Mouse (Mus musculus) intestine, embryonic 14.5 days (tissue): Measurements from ENCODE around the gene Eif1ax. TPM values are rescaled to one million over a fixed set of nuclear protein-coding genes. Genes with fewer than 3 reads are reported as not detected.
A peak's percentile ranks its signal among the peaks of the same experiment; 100 is the strongest.

Experiments
- ATAC-seq: fragments of 200-750 bp; cut with Nextera tagmentation; replicated peaks from 2 replicates; pipeline ENCODE4 v1.8.0; 2017; ENCODE audit warnings: low read depth, moderate number of reproducible peaks, moderate TSS enrichment, moderate library complexity; ENCODE audit not compliant: low FRiP score, low TSS enrichment
- DNase-seq: peaks from one replicate; pipeline ENCODE4 v3.0.0-alpha.2; 2018; ENCODE audit warnings: low spot score
- H3K27ac ChIP-seq: fragments of 300-500 bp; sonication (generic); 2 replicates; pipeline ENCODE4 v1.5.1; 2014; ENCODE audit warnings: low read depth, mild to moderate bottlenecking, control low read depth
- H3K27me3 ChIP-seq: fragments of 300-500 bp; sonication (generic); replicated peaks from 2 replicates; pipeline ENCODE4 v1.6.1; 2014; ENCODE audit warnings: low read length, control low read depth; ENCODE audit not compliant: control insufficient read depth, insufficient read depth
- H3K36me3 ChIP-seq: fragments of 300-500 bp; sonication (generic); 2 replicates; pipeline ENCODE4 v1.6.1; 2014; ENCODE audit warnings: low read length, control low read depth; ENCODE audit not compliant: control insufficient read depth, insufficient read depth
- H3K4me1 ChIP-seq: fragments of 300-500 bp; sonication (generic); replicated peaks from 2 replicates; pipeline ENCODE4 v1.6.1; 2014; ENCODE audit warnings: low read length, control low read depth, mixed read lengths; ENCODE audit not compliant: control insufficient read depth, insufficient read depth
- H3K4me2 ChIP-seq: fragments of 300-500 bp; sonication (generic); 2 replicates; pipeline ENCODE4 v1.6.1; 2014; ENCODE audit warnings: low read length
- H3K4me3 ChIP-seq: fragments of 300-500 bp; sonication (generic); 2 replicates; pipeline ENCODE4 v1.5.1; 2014; ENCODE audit warnings: low read depth, low read length, control low read depth, mixed read lengths
- H3K9ac ChIP-seq: fragments of 300-500 bp; sonication (generic); 2 replicates; pipeline ENCODE4 v1.6.1; 2014; ENCODE audit warnings: mild to moderate bottlenecking, low read length
- H3K9me3 ChIP-seq: fragments of 300-500 bp; sonication (generic); 2 replicates; pipeline ENCODE4 v1.6.1; 2016; ENCODE audit warnings: low read length, control low read depth; ENCODE audit not compliant: control insufficient read depth
- WGBS: fragments of 180-500 bp; shearing (Covaris S2); extraction: QIAGEN DNeasy Blood & Tissue Kit; methylation state at CpG from one replicate; pipeline ENCODE4 v1.1.7; 2014; 5-methylcytosine and 5-hydroxymethylcytosine counted together
- polyA plus RNA-seq: library from polyadenylated mRNA; unstranded; fragments of >200 nt; fragmentation: Nextera tagmentation; extraction: Ambion mirVana; gene quantifications from 2 replicates; pipeline ENCODE4 v1.2.1, GENCODE M21; 2014

Gene Eif1ax
- 132 and 135 TPM in 2 replicates for polyA plus RNA-seq

GRCm38 (mm10) chrX:159371831-159372752, at the start of gene Eif1ax:
Eif1ax (plus strand) TSS chrX:159372178.
- Histone ChIP-seq H3K27me3 (no peaks in the 10 kb centered on the region), H3K36me3 (no peaks in the 10 kb centered on the region; the same call in none of the 2 replicates), H3K4me1 (no peaks in the 10 kb centered on the region), H3K27ac (peak within 1 kb of the TSS; percentile 65), H3K4me3 (peak within 1 kb of the TSS; percentile 56), H3K9me3 (no peaks in the 10 kb centered on the region), H3K9ac (peak within 1 kb of the TSS; percentile 64), H3K4me2 (peak within 1 kb of the TSS; percentile 52)
- 12% methylated on average over 50 of the region's 76 CpGs for WGBS
- ATAC-seq (peak; percentile 98), DNase-seq (peak; percentile 87)

GRCm38 (mm10) chrX:159364506-159364905, 7.5 kb upstream of the Eif1ax start:
- no peak overlapping the region for H3K4me2 ChIP-seq
- DNase-seq (no peak), ATAC-seq (no peak)
- H3K27ac ChIP-seq = no peak overlapping the region
- H3K9ac ChIP-seq = no peak overlapping the region
- H3K36me3 ChIP-seq = peaks cover 6% of the 10 kb centered on the region; the same call in 1 of the 2 replicates
- no peaks in the 10 kb centered on the region for H3K27me3 ChIP-seq
- H3K9me3 ChIP-seq = no peaks in the 10 kb centered on the region
- WGBS = 87% methylated on average over 3 of the region's 3 CpGs
- H3K4me3 ChIP-seq = no peak overlapping the region
- H3K4me1 ChIP-seq = no peaks in the 10 kb centered on the region

DNA sequence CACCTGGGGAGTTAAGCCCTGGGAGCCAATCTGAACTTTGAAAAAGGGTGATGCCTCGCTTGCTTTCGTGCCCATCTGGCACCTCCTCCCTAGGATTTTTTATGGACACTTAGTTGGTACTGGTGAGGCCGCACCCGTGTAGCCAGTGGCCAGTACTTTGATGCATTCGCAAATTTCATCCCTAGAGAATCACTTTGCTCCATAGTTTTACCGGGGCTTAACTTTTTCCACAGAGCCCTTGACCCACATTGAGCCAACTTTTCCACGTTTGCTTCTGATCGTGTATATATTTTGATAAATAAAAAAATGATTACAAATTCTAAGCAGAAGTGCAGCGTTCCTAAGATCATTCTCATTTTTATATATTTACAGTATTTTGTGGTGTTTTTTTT, 771 bp downstream of the Eif1ax start:
- peak overlapping the region; percentile 52 for H3K4me2 ChIP-seq
- H3K4me3 ChIP-seq = peak overlapping the region; percentile 56
- no peaks in the 10 kb centered on the region for H3K4me1 ChIP-seq
- DNase-seq (no peak), ATAC-seq (no peak)
- H3K27ac ChIP-seq = peak overlapping the region; percentile 65; the same call in 1 of the 2 replicates
- no peaks in the 10 kb centered on the region for H3K27me3 ChIP-seq
- WGBS = 10% methylated on average over 9 of the region's 9 CpGs
- no peaks in the 10 kb centered on the region for H3K9me3 ChIP-seq
- H3K9ac ChIP-seq = peak overlapping the region; percentile 64
- no peaks in the 10 kb centered on the region; the same call in none of the 2 replicates for H3K36me3 ChIP-seq

- Histone ChIP-seq H3K36me3 (peaks cover 36% of the 10 kb centered on the region), H3K9ac (no peak overlapping the region), H3K27ac (no peak overlapping the region), H3K27me3 (no peaks in the 10 kb centered on the region), H3K4me3 (no peak overlapping the region), H3K4me2 (no peak overlapping the region), H3K4me1 (no peaks in the 10 kb centered on the region), H3K9me3 (no peaks in the 10 kb centered on the region)
- 78% methylated on average over 9 of the region's 9 CpGs for WGBS
- DNase-seq = no peak
- ATAC-seq = no peak
Measured at GRCm38 (mm10) chrX:159387105-159387504, 15.1 kb downstream of the Eif1ax start.

DNA sequence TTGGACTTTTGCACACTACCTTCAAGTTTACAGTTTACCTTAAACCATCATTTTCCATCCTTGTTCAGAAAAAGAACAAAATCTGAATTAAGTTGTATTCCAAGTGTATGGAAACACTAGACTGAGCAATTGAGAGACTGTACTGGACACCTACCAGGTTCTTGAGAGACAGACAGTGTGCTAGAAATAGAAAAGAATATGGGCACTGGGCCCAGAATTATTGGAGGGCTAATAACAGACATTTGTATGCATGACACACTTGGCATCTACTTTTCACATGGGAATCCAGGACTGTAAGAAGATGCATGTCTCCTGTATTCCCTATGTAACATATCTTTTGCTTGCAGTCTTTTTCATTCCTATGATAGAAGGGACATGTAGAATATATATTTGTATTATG, 17.0 kb downstream of the Eif1ax start:
- no peaks in the 10 kb centered on the region for H3K4me1 ChIP-seq
- no peak for DNase-seq
- no peak overlapping the region for H3K9ac ChIP-seq

DNA sequence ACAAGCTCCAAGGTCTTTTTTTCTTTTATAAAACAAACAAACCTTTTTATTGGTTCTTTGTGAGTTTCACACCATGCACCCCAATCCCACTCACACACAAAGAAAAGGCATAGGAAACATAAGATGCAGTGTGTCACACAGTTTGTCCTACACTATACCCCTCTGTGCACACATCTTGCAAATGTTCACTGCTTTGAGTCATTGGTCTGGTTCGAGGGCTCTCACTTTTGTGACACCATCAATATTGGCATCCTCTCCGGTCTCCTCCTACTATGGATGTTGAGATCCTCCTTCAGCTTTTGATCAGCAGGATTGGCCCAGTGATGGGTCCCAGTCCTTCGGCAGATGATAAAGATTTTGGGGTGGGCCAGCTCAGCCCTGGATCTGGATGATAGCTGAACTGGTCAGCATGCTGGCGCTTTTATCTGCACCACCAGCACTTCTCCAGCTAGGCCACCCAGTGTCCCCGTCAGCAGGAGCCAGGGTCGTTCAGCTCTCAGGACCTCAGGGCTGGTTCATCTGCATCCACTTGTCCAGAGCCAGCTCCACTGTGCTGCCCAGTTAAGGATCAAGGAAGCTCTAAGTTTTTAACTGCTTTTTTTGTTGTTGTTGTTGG, 18.5 kb downstream of the Eif1ax start:
- no peak for DNase-seq
- Histone ChIP-seq H3K4me1 (no peaks in the 10 kb centered on the region), H3K4me3 (no peak overlapping the region), H3K9me3 (no peaks in the 10 kb centered on the region), H3K27me3 (no peaks in the 10 kb centered on the region), H3K27ac (no peak overlapping the region), H3K36me3 (peaks cover 19% of the 10 kb centered on the region; the same call in 1 of the 2 replicates), H3K4me2 (no peak overlapping the region), H3K9ac (no peak overlapping the region)
- 72% methylated on average over 6 of the region's 6 CpGs for WGBS
- no peak for ATAC-seq

More for the DNA sequence above, 17.0 kb downstream of the Eif1ax start:
- no peak for ATAC-seq
- no peak overlapping the region for H3K4me3 ChIP-seq
- no peak overlapping the region for H3K27ac ChIP-seq
- peaks cover 25% of the 10 kb centered on the region; the same call in 1 of the 2 replicates for H3K36me3 ChIP-seq
- H3K27me3 ChIP-seq = no peaks in the 10 kb centered on the region
- H3K4me2 ChIP-seq = no peak overlapping the region
- H3K9me3 ChIP-seq = no peaks in the 10 kb centered on the region

DNA sequence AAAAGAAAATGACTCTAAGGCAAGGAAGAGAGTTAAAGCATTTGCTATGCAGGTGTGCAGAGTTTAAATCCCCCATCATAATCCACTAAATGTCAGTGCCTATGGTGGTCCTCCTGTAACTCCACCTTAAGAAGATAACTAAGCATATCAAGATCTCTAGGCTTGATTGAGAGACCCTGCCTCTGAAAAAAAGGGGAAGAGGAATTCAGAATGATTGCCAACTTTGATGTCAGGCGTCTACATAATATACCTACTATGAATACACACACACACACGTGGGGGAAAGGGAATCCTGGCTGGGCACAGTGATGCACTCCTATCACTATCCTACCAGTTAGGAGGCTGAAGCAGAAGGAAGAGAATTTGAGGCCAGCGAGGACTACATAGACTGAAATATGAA, 19.3 kb downstream of the Eif1ax start:
- Histone ChIP-seq H3K4me3 (no peak overlapping the region), H3K4me1 (no peaks in the 10 kb centered on the region), H3K27ac (no peak overlapping the region), H3K4me2 (no peak overlapping the region), H3K36me3 (peaks cover 11% of the 10 kb centered on the region; the same call in 1 of the 2 replicates), H3K9ac (no peak overlapping the region), H3K9me3 (no peaks in the 10 kb centered on the region), H3K27me3 (no peaks in the 10 kb centered on the region)
- DNase-seq (no peak), ATAC-seq (no peak)
- 82% methylated on average over 3 of the region's 3 CpGs for WGBS

- Histone ChIP-seq H3K4me1 (no peaks in the 10 kb centered on the region), H3K4me3 (no peak overlapping the region), H3K27me3 (peaks cover 10% of the 10 kb centered on the region), H3K36me3 (no peaks in the 10 kb centered on the region), H3K27ac (no peak overlapping the region), H3K4me2 (no peak overlapping the region), H3K9ac (no peak overlapping the region), H3K9me3 (no peaks in the 10 kb centered on the region)
- ATAC-seq (no peak), DNase-seq (no peak)
- WGBS = 31% methylated on average over 4 of the region's 4 CpGs
Measured at GRCm38 (mm10) chrX:159409253-159409652, 37.3 kb downstream of the Eif1ax start.
